Mouse (Mus musculus) forebrain, embryonic 11.5 days (tissue): Measurements from ENCODE around the gene Cytip. TPM values are rescaled to one million over a fixed set of nuclear protein-coding genes. Genes with fewer than 3 reads are reported as not detected.

Experiments used
- ATAC-seq: fragments of 200-750 bp; cut with Nextera tagmentation; replicated peaks from 2 replicates; pipeline ENCODE4 v1.8.0; 2017; ENCODE audit warnings: moderate TSS enrichment; ENCODE audit not compliant: low FRiP score
- DNase-seq: peaks from one replicate; pipeline ENCODE4 v3.0.0-alpha.2; 2017; ENCODE audit warnings: low spot score
- H3K27ac ChIP-seq: fragments of 300-500 bp; sonication (generic); 2 replicates; pipeline ENCODE4 v1.5.1; 2014; ENCODE audit warnings: low read depth, low read length
- H3K27me3 ChIP-seq: fragments of 300-500 bp; sonication (generic); 2 replicates; pipeline ENCODE4 v1.6.1; 2014; ENCODE audit warnings: mild to moderate bottlenecking, low read length, mixed read lengths; ENCODE audit not compliant: control insufficient read depth, insufficient read depth
- H3K36me3 ChIP-seq: fragments of 300-500 bp; sonication (generic); 2 replicates; pipeline ENCODE4 v1.6.1; 2014; ENCODE audit warnings: mild to moderate bottlenecking, low read length, moderate library complexity, mixed read lengths; ENCODE audit not compliant: control insufficient read depth, insufficient read depth
- H3K4me1 ChIP-seq: fragments of 300-500 bp; sonication (generic); replicated peaks from 2 replicates; pipeline ENCODE4 v1.6.1; 2014; ENCODE audit warnings: low read length, mixed read lengths; ENCODE audit not compliant: control insufficient read depth, insufficient read depth
- H3K4me2 ChIP-seq: fragments of 300-500 bp; sonication (generic); 2 replicates; pipeline ENCODE4 v1.6.1; 2014; ENCODE audit warnings: low read depth, mild to moderate bottlenecking, low read length, moderate library complexity, mixed read lengths; ENCODE audit not compliant: severe bottlenecking
- H3K4me3 ChIP-seq: fragments of 300-500 bp; sonication (generic); 2 replicates; pipeline ENCODE4 v1.5.1; 2014; ENCODE audit warnings: low read depth, low read length
- H3K9ac ChIP-seq: fragments of 300-500 bp; sonication (generic); 2 replicates; pipeline ENCODE4 v1.6.1; 2014; ENCODE audit warnings: low read length
- H3K9me3 ChIP-seq: fragments of 300-500 bp; sonication (generic); 2 replicates; pipeline ENCODE4 v1.6.1; 2016; ENCODE audit warnings: low read length, mixed read lengths; ENCODE audit not compliant: control insufficient read depth
- whole genome bisulfite sequencing: fragments of 180-500 bp; shearing (Covaris S2); extraction: QIAGEN DNeasy Blood & Tissue Kit; methylation state at CpG from one replicate; pipeline ENCODE4 v1.1.7; 2014; 5-methylcytosine and 5-hydroxymethylcytosine counted together
- polyA plus RNA-seq: library from polyadenylated mRNA; unstranded; fragments of >200 nt; fragmentation: Nextera tagmentation; extraction: Ambion mirVana; gene quantifications from 2 replicates; pipeline ENCODE4 v1.2.1, GENCODE M21; 2014

The Cytip gene
- 0.21 TPM in 1 of 2 replicates, not detected in the other for polyA plus RNA-seq

- Histone ChIP-seq H3K27me3 (no peaks in the 10 kb centered on the region), H3K27ac (no peak within 1 kb of the TSS), H3K9me3 (no peaks in the 10 kb centered on the region), H3K4me2 (no peak within 1 kb of the TSS), H3K4me3 (no peak within 1 kb of the TSS), H3K4me1 (no peaks in the 10 kb centered on the region), H3K36me3 (no peaks in the 10 kb centered on the region), H3K9ac (no peak within 1 kb of the TSS)
- DNase-seq (no peak), ATAC-seq (no peak)
- WGBS, result 63% methylated on average over 4 of the region's 4 CpGs
These were observed at the start of gene Cytip for GRCm38 (mm10) chr2:58195346-58195745. Cytip (minus strand) TSS chr2:58195532.

GRCm38 (mm10) chr2:58240639-58241038 is 45.3 kb upstream of the Cytip start:
- no peaks in the 10 kb centered on the region for H3K9me3 ChIP-seq
- no peaks in the 10 kb centered on the region for H3K27me3 ChIP-seq
- no peak overlapping the region for H3K4me3 ChIP-seq
- H3K27ac ChIP-seq, result no peak overlapping the region
- WGBS, result 91% methylated on average over 4 of the region's 4 CpGs
- H3K9ac ChIP-seq, result no peak overlapping the region
- H3K4me1 ChIP-seq, result no peaks in the 10 kb centered on the region
- H3K4me2 ChIP-seq, result no peak overlapping the region
- no peak for ATAC-seq
- no peaks in the 10 kb centered on the region for H3K36me3 ChIP-seq
- no peak for DNase-seq

GRCm38 (mm10) chr2:58237487-58237886 is 42.2 kb upstream of the Cytip start:
- Histone ChIP-seq H3K36me3 (no peaks in the 10 kb centered on the region), H3K9ac (no peak overlapping the region), H3K4me2 (no peak overlapping the region), H3K4me1 (no peaks in the 10 kb centered on the region), H3K4me3 (no peak overlapping the region), H3K27ac (no peak overlapping the region), H3K27me3 (no peaks in the 10 kb centered on the region), H3K9me3 (no peaks in the 10 kb centered on the region)
- DNase-seq (no peak), ATAC-seq (no peak)
- 86% methylated on average over 2 of the region's 2 CpGs for WGBS

- H3K9me3 ChIP-seq, result no peaks in the 10 kb centered on the region
- DNase-seq, result peak; percentile 65
- H3K9ac ChIP-seq, result no peak overlapping the region
- H3K4me2 ChIP-seq, result no peak overlapping the region
- H3K27ac ChIP-seq, result no peak overlapping the region
- no peaks in the 10 kb centered on the region for H3K36me3 ChIP-seq
- H3K4me1 ChIP-seq, result no peaks in the 10 kb centered on the region
- peak; percentile 79 for ATAC-seq
- no peaks in the 10 kb centered on the region for H3K27me3 ChIP-seq
- H3K4me3 ChIP-seq, result no peak overlapping the region
- WGBS, result 76% methylated on average over 6 of the region's 6 CpGs
These were observed 4.1 kb upstream of the Cytip start for GRCm38 (mm10) chr2:58199442-58199841.

GRCm38 (mm10) chr2:58196880-58197279 is 1.5 kb upstream of the Cytip start:
- no peaks in the 10 kb centered on the region for H3K36me3 ChIP-seq
- H3K4me3 ChIP-seq, result no peak overlapping the region
- 77% methylated on average over 1 of the region's 1 CpGs for WGBS
- no peak overlapping the region for H3K4me2 ChIP-seq
- no peak for DNase-seq
- H3K27me3 ChIP-seq, result no peaks in the 10 kb centered on the region
- no peaks in the 10 kb centered on the region for H3K9me3 ChIP-seq
- ATAC-seq, result no peak
- no peak overlapping the region for H3K27ac ChIP-seq
- H3K9ac ChIP-seq, result no peak overlapping the region
- no peaks in the 10 kb centered on the region for H3K4me1 ChIP-seq

GRCm38 (mm10) chr2:58194422-58195115 is 763 bp downstream of the Cytip start:
- Histone ChIP-seq H3K36me3 (no peaks in the 10 kb centered on the region), H3K9me3 (no peaks in the 10 kb centered on the region), H3K4me3 (no peak overlapping the region), H3K4me1 (no peaks in the 10 kb centered on the region), H3K27me3 (no peaks in the 10 kb centered on the region), H3K27ac (no peak overlapping the region), H3K9ac (no peak overlapping the region), H3K4me2 (no peak overlapping the region)
- DNase-seq, result no peak
- WGBS, result 91% methylated on average over 10 of the region's 10 CpGs
- ATAC-seq, result no peak

- Histone ChIP-seq H3K4me2 (no peak overlapping the region), H3K9me3 (no peaks in the 10 kb centered on the region), H3K4me3 (no peak overlapping the region), H3K36me3 (no peaks in the 10 kb centered on the region), H3K27ac (no peak overlapping the region), H3K4me1 (no peaks in the 10 kb centered on the region), H3K27me3 (no peaks in the 10 kb centered on the region), H3K9ac (no peak overlapping the region)
- DNase-seq, result no peak
- no peak for ATAC-seq
- WGBS, result 92% methylated on average over 5 of the region's 5 CpGs
These were observed 3.2 kb downstream of the Cytip start for GRCm38 (mm10) chr2:58192160-58192559.

GRCm38 (mm10) chr2:58189501-58189900 is 5.8 kb downstream of the Cytip start:
- H3K4me2 ChIP-seq, result no peak overlapping the region
- H3K4me3 ChIP-seq, result no peak overlapping the region
- H3K36me3 ChIP-seq, result no peaks in the 10 kb centered on the region
- H3K27ac ChIP-seq, result no peak overlapping the region
- no peak overlapping the region for H3K9ac ChIP-seq
- H3K4me1 ChIP-seq, result no peaks in the 10 kb centered on the region
- 78% methylated on average over 4 of the region's 4 CpGs for WGBS
- DNase-seq (no peak), ATAC-seq (no peak)
- H3K9me3 ChIP-seq, result no peaks in the 10 kb centered on the region
- H3K27me3 ChIP-seq, result no peaks in the 10 kb centered on the region

GRCm38 (mm10) chr2:58188903-58189302 is 6.4 kb downstream of the Cytip start:
- Histone ChIP-seq H3K9me3 (no peaks in the 10 kb centered on the region), H3K4me3 (no peak overlapping the region), H3K4me2 (no peak overlapping the region), H3K27ac (no peak overlapping the region), H3K4me1 (no peaks in the 10 kb centered on the region), H3K9ac (no peak overlapping the region), H3K36me3 (no peaks in the 10 kb centered on the region), H3K27me3 (no peaks in the 10 kb centered on the region)
- ATAC-seq, result no peak
- no peak for DNase-seq
- WGBS, result 55% methylated on average over 1 of the region's 1 CpGs
